Mouse (Mus musculus) skeletal muscle tissue, adult 2 months (tissue): ENCODE results near the gene A630089N07Rik.

ENCODE experiments used
- DNase-seq: peaks from one replicate; pipeline ENCODE4 v3.0.0-alpha.2; 2012; ENCODE audit warnings: low read depth, low spot score

A630089N07Rik gene

DNA sequence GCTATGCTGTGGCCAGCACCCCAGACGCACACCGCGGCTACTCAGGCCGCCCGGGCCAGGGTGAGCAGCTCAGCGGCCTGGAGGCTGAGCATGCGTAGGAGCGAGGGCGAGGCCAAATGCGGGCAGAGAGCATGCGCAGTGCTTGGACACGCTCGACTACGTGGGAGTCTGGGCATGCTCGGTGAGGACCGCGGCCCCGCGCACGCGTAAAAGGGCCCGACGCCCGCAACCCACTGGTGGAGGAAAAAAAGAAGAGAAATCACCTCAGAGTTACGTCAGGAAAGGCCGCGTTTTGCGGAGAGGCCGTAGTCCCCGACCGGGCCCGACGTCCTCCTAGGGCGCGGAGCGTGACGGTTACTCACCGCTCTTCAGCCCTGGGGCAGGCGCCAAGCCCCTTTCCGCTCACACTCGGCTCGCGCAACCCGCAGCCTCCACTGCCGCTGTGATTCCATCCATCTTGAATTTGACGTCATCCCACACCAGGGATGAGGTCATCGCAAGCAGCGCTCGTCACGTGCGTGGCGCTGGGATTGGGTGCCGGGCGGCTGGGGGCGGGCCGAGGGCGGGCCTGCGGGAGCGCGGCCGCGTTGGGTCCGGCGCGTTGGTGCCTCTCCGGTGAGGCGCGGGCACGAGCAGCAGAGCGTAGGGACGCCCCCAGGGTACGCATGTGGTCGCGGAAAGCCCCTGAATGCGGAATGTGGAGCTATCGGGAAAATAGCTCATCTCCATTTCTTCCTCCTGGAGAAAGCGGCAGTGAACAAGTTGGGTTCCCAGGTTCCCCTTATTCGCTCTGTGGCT is 119.9 kb downstream of the A630089N07Rik start, which contains the start of the genes C2cd2 and Zbtb21:
C2cd2 (minus strand) TSS at position 448 of the 798 bp plus-strand sequence.
Zbtb21 (minus strand) TSS at position 472 of the 798 bp plus-strand sequence.
- peak; percentile 98 for DNase-seq

DNA sequence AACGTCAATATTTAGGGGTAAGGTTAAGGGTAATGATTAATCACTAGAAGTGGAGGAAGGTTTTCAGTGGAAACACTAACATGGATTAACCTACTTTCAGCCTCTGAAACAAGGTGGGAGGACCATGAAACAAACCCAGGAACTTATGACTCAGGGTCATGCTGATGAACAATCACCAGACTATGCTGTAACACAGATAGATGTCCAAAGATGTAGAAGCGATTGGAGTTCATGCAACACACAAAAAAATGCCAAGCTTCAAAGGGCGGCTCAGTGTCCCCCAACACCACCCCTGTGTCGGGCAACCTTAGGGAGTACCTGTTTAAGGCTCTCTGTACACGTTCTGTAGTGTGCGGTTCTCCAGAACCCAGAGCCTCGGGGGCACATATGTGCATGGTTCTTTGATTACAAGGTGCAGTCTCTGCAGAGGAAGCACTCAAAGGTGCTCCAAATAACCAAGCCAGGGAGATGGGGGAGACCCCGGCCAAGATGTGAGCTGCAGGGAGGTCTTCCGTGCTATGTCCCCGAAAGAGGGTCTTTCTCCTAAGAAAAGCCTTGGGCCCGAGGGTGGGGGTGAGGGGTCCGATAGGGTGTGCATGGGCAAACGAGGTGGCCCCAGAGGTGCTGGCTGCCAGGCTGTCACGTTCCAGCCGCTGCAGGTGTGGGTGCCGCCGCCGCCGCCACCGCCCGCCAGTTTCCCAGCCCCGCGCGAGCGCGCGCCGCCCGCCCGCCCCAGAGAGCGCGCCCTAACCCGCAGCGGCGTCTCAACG is 120.7 kb downstream of the A630089N07Rik start:
- DNase-seq = peak; percentile 15

DNA sequence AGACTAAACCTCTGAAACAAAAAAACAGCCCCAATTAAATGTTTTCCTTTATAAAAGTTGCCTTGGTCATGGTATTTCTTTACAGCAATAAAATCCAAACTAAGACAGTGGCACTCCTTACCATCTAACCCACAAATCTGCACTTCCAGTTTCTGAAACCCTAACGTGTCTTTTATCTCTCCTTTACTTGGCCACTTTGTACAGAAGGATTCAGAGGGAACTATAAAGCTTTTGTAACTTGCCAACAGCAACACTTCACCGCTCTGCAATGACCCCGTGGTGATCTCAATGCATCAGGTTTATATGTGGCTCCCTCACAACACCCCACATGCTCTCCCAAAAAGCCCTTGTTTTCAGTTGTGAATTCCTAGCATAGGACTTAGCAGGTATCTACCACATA is 121.9 kb downstream of the A630089N07Rik start:
- no peak for DNase-seq

DNA sequence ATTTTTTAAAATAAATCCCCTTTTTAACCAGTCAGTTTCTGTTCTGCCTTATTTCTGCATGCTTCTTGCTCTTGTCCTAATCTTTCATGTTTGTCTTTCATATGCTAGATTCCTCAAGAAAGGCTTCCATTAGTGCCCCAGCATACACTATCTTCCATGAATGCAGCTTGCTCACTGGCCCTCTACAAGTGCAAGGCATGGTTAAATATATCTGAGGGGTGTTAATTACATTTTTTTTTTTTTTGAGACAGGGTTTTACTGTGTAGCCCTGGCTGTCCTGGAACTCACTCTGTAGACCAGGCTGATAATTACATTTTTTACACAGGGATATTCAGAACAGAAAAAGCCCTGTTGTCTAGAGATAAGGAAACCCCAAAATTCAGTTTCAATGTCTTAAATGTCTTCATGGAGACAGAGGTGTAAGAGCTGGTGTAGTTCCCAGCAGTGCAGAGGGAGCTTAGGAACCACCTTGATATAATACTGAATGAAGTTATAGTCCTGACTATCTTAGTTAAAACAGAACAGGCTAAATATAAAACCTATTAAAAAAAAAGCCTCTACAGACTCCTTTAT is 123.8 kb downstream of the A630089N07Rik start:
- no peak for DNase-seq

DNA sequence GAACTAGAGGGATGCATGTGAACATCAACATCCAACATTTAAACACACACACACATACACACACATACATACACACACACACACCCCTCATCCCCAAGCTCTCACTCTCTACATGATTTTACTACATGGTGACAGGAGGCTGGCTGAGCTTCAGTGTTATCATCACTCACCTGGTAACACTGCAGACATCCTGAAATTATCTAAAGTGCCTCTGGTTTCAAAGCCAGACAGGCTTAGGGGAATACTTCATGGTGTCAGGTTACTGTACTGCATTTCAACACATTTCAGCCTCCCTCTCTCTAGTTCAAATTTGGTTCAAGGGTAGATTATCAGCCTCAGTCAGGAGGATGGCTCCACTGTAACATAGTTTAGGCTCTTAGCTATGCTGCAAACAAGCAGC is 124.6 kb downstream of the A630089N07Rik start:
- no peak for DNase-seq

DNA sequence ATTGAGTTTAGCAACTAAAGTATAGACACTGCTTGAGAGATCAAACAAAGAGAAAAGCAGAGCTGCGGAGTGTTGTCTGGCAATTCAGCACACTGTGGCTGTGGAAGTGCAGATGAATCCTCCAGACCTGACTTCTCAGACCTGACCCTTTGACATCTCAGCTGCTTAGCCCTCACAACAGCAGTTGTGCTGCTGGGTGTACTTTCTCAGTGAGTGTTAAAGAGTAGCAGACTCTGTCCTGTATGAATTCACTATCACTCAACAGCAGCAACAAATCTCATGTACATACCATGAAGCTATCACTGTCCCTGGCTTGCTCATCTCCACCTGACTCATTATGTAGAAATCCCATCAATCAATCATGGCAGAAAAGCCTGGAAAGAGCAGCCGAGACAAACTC is 126.2 kb downstream of the A630089N07Rik start:
- DNase-seq = no peak

DNA sequence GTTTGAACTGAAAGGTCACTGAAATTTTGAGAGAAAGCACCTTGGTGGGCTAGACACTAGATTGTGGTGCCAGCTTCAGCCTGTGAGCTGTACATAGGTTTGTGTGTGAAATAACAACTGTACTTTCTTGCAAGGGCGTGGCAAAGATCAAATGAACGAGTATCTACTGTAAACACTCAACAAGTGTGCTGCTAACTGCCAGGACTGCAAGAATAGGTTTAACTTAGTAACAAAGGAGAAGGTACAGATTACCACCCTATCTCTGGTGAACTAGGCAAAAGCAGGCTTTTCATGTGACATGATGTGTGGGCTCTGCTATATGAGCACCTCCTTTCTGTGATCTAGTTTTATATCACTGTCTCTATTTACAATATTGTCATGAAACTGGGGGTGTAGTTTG is 128.9 kb downstream of the A630089N07Rik start:
- no peak for DNase-seq

DNA sequence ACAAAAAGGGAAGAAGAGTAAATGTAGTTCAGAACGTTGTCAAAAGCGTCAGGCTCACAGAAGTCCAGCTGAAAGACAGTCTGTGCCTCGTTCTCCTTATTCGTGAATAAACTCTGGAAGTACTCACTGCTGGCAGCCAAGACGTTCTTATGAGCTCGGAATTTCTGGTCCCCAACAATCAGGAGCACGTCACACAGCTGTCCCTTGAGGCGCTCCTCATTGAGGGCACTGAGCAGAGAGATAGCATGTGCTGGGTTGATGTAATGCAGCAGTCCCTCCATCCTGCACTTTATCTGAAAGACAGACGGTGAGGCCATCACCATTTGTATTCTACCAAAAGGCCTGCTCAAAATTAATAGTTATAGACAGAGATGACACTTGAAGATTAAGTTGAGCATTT is 129.4 kb downstream of the A630089N07Rik start:
- no peak for DNase-seq

DNA sequence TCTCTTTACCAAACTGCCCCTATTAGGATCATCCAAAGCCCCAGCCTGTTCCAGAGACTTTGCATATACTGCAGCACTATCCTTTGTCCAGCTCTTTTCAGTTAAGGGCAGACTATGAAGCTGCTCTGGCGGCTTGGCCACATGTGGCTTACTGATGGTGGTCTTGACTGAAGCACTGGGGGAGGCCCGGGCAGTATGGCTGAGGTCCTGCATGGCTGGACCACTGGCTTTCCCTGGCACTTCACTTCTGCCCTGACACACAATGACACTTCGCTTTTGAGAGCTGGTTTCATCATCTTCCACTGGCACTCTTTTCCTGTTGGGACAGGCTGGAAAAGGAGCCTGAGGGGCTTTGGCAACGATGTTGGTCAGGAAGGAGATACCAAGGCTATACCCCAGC is 129.9 kb downstream of the A630089N07Rik start:
- no peak for DNase-seq
